Mouse (Mus musculus) kidney, postnatal 10 days (tissue): ENCODE measurements around the gene Hrct1.

Experiments used
- DNase-seq: peaks from one replicate; pipeline ENCODE4 v3.0.0; 2021; ENCODE audit warnings: mixed read lengths

Hrct1 gene

DNA sequence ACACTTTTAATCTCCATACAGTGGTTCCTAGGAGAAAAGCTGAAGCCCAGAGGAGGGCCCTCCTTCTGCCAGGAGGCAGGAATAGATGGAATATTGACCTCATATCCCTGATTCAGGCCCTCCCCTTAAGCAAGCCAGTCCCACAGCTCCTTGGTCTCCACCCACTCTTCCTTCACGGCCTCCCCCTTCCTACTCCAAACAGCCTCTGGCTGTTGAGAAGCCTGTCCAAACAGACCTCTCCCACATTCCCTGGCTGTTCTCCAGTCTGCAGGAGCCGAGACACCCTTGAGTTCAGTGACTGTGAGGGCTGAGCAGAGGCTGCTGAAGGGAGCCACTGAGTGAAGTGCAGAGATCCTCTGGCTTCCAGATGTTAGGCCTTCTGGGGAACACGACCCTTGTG lies at the start of gene Hrct1:
Hrct1 (plus strand) TSS at position 194 of the 400 bp plus-strand sequence.
- DNase-seq = peak; percentile 86

- no peak for DNase-seq
Measured at GRCm38 (mm10) chr4:43678541-43678940, 48.4 kb upstream of the Hrct1 start.

DNA sequence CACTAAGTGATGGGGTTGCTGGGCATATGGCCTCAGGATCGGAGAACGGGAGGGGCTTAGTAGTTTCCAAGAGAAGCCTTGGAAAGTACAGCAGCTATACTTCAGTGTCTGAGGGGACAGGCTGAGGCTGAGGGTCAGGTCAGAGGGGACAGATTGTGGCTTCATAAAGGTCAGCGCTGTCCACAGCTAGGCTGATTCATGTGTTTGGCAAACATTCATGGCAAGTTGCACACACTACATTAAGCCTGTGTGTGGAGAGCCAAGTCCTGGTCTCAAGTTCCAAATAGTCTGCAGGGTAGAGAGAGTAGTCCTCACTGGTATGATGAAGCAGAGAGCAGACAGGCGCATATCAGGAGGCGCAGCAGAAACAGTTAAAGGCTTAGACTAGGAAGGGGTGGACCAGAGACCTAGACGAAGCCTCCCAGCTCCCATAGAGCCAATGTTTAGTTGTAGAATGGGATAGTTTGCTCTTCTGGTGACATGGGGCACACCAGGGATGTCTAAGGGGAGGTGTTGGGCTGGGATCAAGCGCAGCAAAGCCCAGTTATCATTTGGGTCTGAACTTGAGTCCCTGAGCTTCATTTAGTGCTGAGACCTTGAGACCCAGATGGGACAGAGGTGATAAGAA lies 47.5 kb upstream of the Hrct1 start:
- peak; percentile 78 for DNase-seq

GRCm38 (mm10) chr4:43690021-43690420 lies 37.0 kb upstream of the Hrct1 start:
- no peak for DNase-seq

DNA sequence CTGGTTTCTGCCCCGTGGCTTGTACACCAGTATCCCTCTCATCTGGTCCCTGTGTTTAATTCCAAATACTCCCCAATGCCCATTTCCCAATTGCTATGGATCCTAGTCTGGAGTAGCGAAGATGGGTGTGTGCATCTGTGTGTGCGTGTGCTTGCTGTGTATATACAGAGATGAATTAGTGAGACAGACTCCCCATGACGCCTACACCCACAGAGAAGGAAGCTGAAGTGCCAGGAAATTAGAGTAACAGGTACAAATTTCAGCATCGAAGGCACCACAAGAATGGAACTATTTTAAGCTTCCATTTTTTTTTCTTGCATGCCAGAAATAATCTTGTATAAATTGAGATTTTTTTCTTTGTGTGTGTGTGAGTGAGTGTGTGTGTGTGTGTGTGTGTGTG lies 36.0 kb upstream of the Hrct1 start:
- no peak for DNase-seq

GRCm38 (mm10) chr4:43693806-43694241 lies 33.2 kb upstream of the Hrct1 start:
- no peak for DNase-seq

- no peak for DNase-seq
Measured at GRCm38 (mm10) chr4:43694439-43695248, 32.3 kb upstream of the Hrct1 start.

- DNase-seq = peak; percentile 62
Measured at GRCm38 (mm10) chr4:43695249-43695671, 31.7 kb upstream of the Hrct1 start.

DNA sequence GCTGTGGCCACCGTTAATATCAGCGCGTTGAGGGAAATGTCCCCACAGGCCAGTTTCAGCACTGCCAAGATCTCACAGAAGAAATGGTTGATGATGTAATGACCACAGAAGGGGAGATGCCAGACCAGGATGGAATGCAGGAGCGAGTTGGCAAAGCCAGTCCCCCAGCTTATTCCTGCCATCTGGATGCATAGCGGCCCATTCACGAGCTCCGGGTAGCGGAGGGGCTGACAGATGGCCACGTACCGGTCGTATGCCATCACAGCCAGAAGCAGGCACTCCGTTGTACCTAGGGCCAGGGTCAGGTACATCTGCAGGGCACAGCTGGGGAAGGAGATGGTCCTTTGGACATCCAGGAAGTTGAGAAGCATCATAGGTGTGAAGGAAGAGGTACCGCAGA lies 30.4 kb upstream of the Hrct1 start:
- no peak for DNase-seq

DNA sequence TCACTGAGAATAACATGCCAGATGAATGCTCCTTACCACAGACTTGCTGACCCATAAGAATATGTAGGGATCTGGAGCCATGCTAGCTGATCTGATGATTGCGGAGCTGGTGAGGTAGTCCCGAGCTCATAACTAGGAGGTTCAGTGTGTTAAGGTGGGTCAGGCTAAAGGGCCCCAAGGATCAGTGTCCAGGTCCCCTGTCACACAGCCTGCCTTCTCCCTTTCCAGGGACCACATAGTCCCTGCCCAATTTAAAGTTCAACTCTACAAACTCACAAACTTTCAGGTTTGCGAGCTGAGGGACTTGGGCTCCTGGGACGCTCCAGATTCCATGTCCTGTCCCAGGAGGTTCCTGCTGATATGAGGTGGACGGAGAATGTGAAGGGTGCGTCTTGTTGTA lies 26.3 kb upstream of the Hrct1 start, which contains the start of gene Olfr70:
Olfr70 (minus strand) TSS at position 101 of the 400 bp plus-strand sequence.
- no peak for DNase-seq

- no peak for DNase-seq
Measured at GRCm38 (mm10) chr4:43703439-43703838, 23.5 kb upstream of the Hrct1 start.

GRCm38 (mm10) chr4:43703851-43704250 lies 23.1 kb upstream of the Hrct1 start:
- peak; percentile 80 for DNase-seq

DNA sequence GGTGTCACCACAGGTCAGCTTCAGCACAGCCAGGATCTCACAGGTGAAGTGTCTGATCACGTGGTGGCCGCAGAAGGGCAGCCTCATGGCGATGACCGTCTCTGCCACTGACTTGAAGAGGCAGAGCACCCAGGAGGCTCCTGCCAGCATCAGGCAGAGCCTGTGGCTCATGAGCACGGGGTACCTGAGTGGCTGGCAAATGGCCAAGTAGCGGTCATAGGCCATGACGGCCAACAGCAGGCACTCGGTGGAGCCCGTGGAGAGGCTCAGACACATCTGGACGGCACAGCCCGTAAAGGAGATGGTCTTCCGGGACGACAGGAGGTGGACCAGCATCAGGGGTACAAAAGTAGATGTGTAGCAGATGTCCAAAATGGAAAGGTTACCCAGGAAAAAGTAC lies 21.0 kb upstream of the Hrct1 start:
- DNase-seq = peak; percentile 49

DNA sequence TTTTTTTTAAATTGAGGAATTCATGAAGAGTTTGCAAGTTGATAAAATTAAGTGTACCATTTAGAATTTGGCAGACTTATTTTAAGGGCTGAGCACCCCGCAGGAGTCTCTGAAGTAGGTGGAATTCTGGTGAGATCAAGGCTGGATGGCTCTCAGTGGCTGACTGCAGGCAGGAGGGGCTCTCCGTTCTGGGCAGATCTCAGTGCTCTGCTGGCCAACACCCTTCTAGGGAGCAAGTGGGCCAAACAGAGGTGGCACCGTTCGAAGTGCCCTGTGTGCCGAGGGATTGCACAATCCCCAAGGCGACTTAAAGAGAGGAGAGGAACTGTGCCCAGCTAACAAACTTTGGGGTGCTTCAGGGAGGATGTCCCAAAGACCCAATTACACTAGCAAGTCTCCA lies 17.1 kb upstream of the Hrct1 start, which contains the start of gene Olfr71:
Olfr71 (minus strand) TSS at position 387 of the 400 bp plus-strand sequence.
- DNase-seq = no peak

- DNase-seq = peak; percentile 94
Measured at GRCm38 (mm10) chr4:43711821-43712220, 15.2 kb upstream of the Hrct1 start.

- peak; percentile 56 for DNase-seq
Measured at GRCm38 (mm10) chr4:43713652-43714219, 13.3 kb upstream of the Hrct1 start.

GRCm38 (mm10) chr4:43720491-43721228 lies 6.3 kb upstream of the Hrct1 start:
- DNase-seq = no peak

GRCm38 (mm10) chr4:43722191-43722590 lies 4.8 kb upstream of the Hrct1 start:
- no peak for DNase-seq

DNA sequence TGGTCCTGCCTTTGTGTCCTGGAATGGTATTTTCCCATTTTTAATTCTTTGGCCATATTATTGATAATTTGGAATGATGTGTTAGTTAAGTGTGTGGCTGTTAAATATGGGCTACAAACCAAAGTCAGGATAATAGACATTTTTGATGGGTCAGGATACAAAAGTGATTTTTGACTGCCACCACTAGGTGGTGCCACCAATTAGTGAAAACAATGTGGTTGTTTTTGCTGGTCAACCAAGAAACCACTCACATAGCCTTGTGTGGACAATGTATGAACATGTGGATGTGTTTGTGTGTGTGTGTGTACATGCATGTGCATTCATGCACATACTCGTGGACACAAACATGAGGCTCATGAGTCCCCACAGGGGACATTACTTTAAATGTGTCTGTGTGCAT lies 2.2 kb upstream of the Hrct1 start:
- peak; percentile 79 for DNase-seq

- DNase-seq = peak; percentile 52
Measured at GRCm38 (mm10) chr4:43726228-43726993, 577 bp upstream of the Hrct1 start.

DNA sequence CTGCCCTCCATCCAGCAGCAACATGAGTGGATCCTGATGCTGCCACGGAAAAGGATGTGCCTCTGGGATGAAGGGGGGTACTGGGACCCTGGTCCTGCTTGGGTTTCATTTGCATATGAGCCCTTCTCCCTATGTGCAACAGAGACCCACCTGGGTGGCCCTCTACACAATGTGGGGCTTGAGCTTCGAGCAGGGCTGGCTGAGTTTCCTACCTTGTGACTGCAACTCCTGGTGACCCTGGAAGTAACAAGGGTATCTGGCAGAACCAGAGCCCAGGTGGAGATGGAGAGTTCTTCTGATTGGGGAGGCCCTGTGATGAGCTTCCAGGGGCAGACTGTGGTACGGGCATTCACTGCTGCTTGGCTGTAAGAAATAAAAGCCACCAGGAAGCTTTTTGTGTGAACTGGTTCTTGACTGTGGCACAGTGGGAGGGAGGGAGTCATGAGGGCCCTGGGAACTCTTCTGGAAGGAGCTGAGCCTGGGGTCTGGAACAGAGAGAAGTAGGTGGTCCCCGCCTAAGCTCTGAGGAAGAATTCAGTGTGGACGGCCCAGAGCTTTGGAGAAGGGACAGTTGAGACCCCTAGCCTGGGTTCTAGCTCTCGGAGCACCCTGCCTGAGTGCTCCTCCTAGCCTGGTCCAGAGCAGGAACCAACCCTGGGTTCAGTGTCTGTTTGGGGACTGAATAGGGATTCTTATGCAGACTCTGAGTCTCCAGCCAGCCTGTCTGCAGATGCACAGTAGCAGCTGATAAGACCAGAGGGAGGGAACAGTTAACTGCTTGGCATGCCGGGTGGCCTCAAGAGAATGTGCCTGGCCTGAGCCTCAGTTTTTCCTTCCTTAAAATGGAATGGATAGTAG lies 959 bp downstream of the Hrct1 start:
- peak; percentile 33 for DNase-seq
